Mouse (Mus musculus): ENCODE measurements around the gene D10Jhu81e. TPM values are rescaled to one million over a fixed set of nuclear protein-coding genes. Genes with fewer than 3 reads are reported as not detected.
"Not testable (repeated sequence)": the region's sequence is repeated elsewhere in the genome, so short reads cannot be mapped to it uniquely, and the experiment has no call there.

Gene D10Jhu81e
- total RNA-seq, 2 experiments from 2014 or later, result 42.1 to 103 TPM

GRCm38 (mm10) chr10:78138812-78139523, 30.6 kb downstream of the D10Jhu81e start:
- no peak for ATAC-seq (replicated peaks; ENCODE audit: low FRiP score, low TSS enrichment, poor library complexity, severe bottlenecking)

- no peak for ATAC-seq (replicated peaks; ENCODE audit: low FRiP score, low TSS enrichment, poor library complexity, severe bottlenecking)
These were observed 32.4 kb downstream of the D10Jhu81e start for GRCm38 (mm10) chr10:78137191-78137590.

DNA sequence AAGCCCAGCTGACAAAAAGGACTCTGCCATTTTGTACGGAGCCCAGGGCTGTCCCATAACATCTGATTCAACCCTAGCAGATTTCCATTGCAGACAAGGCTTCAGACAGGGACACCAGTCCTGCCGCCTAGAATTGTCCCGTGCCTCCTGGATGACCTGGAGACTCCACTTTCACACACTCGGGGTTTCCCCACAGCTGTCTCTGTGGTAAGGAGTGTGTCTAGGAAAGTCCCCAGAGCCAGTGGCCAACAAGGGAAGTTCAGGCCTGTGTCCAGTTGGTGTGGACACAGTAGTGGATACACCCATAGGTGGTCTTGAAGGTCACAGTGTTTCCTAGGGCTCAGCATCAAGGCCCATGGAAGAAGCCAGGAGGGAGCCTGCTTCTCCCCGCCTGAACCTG, 33.6 kb downstream of the D10Jhu81e start:
- no peak for ATAC-seq (replicated peaks; ENCODE audit: low FRiP score, low TSS enrichment, poor library complexity, severe bottlenecking)

GRCm38 (mm10) chr10:78134975-78135798, 34.4 kb downstream of the D10Jhu81e start:
- ATAC-seq (replicated peaks; ENCODE audit: low FRiP score, low TSS enrichment, poor library complexity, severe bottlenecking), result 0 out of 2 replicates have a peak, but pooled peaks have one; percentile 39

GRCm38 (mm10) chr10:78134400-78134799, 35.2 kb downstream of the D10Jhu81e start:
- no peak for ATAC-seq (replicated peaks; ENCODE audit: low FRiP score, low TSS enrichment, poor library complexity, severe bottlenecking)

DNA sequence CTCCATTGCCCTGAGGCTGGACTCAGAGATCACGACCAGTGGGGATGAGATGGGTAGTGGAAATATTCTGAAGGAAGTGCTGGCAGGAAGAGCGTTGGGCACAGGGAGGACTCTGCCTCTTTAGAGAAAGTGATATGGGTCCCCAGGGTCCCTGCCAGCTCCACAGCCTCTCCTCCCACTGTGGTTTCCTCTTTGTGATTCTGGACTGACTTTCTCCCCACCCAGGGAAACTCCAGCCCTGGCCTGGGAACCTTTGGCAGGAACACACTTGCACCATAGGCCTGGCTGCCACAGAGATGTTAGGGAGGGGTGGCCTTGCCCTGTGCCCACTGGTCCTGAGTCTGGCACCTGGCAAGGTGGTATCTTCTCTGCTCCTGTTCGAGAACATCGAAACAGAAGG, 39.6 kb downstream of the D10Jhu81e start:
- no peak for ATAC-seq (replicated peaks; ENCODE audit: low FRiP score, low TSS enrichment, poor library complexity, severe bottlenecking)

GRCm38 (mm10) chr10:78129423-78129822, 40.2 kb downstream of the D10Jhu81e start:
- no peak for ATAC-seq (replicated peaks; ENCODE audit: low FRiP score, low TSS enrichment, poor library complexity, severe bottlenecking)

DNA sequence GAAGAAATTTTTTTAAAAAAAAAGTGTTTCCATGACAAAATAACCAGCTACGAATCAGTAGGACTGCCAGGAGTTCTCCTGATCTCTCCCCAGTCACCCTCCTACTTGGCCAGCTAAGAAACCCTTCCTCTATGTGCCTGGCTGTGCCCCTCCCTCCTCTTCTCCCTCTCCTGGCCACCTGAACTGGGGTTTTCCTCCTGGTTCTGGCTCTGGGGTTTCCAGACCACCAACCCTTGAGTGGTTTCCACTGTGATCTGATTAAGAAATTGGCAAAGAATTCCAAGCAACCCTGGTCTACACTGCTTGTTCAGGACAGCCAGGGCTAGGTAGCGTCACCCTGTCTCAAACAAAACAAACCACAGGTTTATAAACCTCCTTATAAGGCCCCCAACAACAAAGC, 40.9 kb downstream of the D10Jhu81e start:
- no peak for ATAC-seq (replicated peaks; ENCODE audit: low FRiP score, low TSS enrichment, poor library complexity, severe bottlenecking)

- ATAC-seq (replicated peaks; ENCODE audit: low FRiP score, low TSS enrichment, poor library complexity, severe bottlenecking), result no peak
These were observed 41.7 kb downstream of the D10Jhu81e start for GRCm38 (mm10) chr10:78127931-78128330.

DNA sequence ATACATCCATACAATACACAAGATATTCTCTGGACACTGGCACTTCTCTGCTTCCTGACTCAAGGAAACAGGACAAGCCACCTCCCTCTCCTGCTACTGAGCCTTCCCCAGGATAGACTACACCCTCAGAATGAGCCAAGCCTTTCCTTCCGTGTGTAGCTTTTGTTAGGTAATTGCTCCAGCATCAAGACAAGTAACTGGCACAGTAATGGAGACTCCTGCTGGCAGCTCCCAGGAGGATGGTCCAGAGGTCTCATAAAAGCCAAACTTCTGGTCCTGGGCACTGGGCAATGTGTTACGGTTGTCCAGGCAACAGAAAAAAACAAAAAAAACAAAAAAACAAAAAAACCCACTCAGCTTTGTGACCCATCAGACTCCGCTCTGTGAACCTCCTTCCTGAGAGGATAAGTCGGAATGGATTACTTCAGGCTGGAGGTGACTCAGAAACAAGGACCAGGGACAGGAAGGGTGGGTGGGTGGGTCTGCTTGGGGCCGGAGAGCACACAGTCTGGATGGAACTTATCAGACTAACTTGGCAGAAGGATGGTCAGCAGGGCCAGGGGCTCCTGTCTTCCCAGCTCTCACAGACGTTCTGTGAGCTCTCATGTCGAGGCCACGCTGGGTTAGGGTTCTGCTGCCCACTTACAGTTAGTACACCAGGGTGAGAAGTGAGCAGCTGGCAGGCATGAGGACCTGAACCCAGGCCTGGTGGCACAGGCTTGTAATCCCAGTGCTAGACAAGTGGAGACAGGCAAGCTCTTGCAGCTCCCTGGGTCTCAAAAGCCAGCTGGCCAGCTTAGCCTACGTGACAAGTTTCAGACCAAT, 42.3 kb downstream of the D10Jhu81e start:
- ATAC-seq (replicated peaks; ENCODE audit: low FRiP score, low TSS enrichment, poor library complexity, severe bottlenecking), result no peak

- ATAC-seq (replicated peaks; ENCODE audit: low FRiP score, low TSS enrichment, poor library complexity, severe bottlenecking), result no peak
These were observed 43.3 kb downstream of the D10Jhu81e start for GRCm38 (mm10) chr10:78126311-78126710.

DNA sequence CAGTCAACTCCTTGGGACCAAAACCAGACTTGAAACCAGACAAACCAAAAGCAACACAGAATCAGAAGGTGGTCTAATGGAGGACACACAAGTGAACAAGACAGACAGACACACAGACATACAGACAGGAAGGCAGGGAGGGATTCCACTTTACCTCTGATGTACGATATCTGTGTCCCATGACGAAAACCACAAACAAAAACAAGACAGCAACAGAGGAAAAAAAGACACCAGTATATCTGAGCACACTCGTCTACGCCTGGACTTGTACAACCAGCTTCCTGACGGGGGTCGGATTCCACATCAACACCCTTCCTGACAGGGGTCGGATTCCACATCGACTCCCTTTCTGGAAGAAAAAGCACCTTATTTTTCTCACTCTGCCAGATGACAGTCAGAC, 44.5 kb downstream of the D10Jhu81e start:
- not testable (repeated sequence) for ATAC-seq (replicated peaks; ENCODE audit: low FRiP score, low TSS enrichment, poor library complexity, severe bottlenecking)

GRCm38 (mm10) chr10:78124137-78124536, 45.4 kb downstream of the D10Jhu81e start:
- ATAC-seq (replicated peaks; ENCODE audit: low FRiP score, low TSS enrichment, poor library complexity, severe bottlenecking), result 0 out of 2 replicates have a peak, but pooled peaks have one; percentile 65

GRCm38 (mm10) chr10:78119422-78119821, 50.2 kb downstream of the D10Jhu81e start:
- no peak for ATAC-seq (replicated peaks; ENCODE audit: low FRiP score, low TSS enrichment, poor library complexity, severe bottlenecking)

DNA sequence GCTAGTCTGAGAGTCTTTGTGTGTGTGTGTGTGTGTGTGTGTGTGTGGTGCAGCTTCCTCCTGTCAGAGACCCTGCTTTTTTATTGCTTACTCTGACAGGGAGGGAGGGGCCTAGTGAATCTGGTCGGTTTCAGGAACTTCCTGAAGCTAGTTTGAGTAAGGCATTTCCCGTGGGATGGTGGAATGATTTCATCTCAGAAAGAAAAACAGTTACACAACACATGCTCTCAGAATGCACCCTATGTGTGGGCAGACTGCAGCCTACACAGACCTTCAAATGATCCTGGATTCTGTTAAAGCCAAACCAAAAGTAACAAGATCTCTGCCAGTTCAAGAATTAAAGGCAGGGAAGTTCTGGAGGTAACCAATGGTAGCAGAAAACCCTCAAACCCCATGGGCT, 54.4 kb downstream of the D10Jhu81e start:
- ATAC-seq (replicated peaks; ENCODE audit: low FRiP score, low TSS enrichment, poor library complexity, severe bottlenecking), result no peak

DNA sequence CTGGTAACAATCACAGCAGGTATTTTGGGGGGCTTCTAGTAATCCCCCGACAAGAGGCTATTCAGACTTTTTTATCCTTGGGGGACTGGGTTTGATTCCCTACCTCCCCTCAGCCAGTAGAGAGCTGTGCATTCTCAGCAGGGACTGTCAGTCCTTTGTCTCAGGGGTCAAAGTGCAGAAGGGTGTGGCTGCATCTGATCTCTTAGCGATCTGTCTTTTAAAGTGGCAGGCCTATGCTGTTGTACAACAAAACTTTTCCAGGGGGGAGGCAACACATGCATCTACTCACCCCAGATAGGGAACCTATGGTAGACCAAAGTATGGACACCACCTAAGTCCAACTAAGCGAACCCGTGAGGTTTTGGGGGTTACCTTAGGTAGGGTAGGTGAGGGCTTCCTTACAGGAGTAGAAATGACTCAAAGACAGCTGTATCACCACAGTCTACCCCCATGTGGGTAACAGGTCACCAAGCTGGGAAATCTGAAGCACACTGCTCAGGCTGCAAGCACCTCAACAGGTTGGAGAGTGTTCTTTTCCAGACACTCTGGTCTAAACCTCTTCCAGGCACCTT, 55.0 kb downstream of the D10Jhu81e start:
- ATAC-seq (replicated peaks; ENCODE audit: low FRiP score, low TSS enrichment, poor library complexity, severe bottlenecking), result no peak
